8 mouse cellular contexts compared by ENCODE assay signal in the genomic region with DNA sequence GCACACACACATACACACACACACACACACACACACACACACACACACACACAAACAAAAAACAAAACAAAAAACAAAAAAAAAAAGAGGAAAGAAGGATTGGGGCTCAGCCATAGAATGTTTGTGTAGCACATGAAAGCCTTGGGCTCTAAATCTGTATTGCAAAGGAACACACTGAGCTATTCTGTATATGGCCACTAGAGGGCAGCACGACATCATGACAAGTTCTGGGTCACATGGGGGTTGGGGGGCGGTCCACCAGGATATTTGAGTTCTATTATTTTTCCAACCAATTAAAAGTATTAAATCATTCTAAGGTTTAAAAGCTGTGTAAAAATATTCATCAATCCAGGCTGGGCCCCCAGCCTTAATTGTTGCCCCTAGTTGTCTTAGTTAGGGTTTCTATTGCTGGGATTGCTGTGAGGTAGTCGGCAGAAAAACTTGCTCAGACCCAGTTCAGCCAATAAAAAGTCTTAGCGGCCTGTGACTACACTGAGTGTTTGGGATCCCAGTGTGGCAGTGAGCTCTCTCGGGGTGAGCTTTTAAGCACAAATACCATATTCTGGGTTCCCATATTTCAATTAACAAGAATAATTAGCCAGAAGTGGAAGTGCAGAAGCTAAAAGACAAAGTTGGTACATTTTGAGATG. TPM values are rescaled to one million over a fixed set of nuclear protein-coding genes. Genes with fewer than 3 reads are reported as not detected.
A peak's percentile ranks its signal among the peaks of the same experiment; 100 is the strongest.
DNase-seq lines count a peak whose midpoint lies in the region; ATAC-seq and TF ChIP-seq lines count a peak whose summit lies in the region.

No protein-coding gene starts in this region.

- no peak for ATAC-seq in embryonic facial prominence, embryonic 11.5 days (replicated peaks; ENCODE audit: insufficient number of reproducible peaks, low FRiP score, low TSS enrichment, low read depth)
- peak; percentile 65; the same call in 1 of the 2 replicates for ATAC-seq in kidney, postnatal 0 days (replicated peaks; ENCODE audit: low FRiP score, low read depth)
- ATAC-seq in liver, embryonic 11.5 days (replicated peaks; ENCODE audit: low FRiP score) = peak; percentile 22; the same call in 1 of the 2 replicates
- ATAC-seq in neural tube, embryonic 14.5 days (ENCODE audit: low read depth) = peak; percentile 60; the same call in 1 of the 2 replicates

- peak; percentile 49 for DNase-seq in CD4-positive helper T cell, adult 2 months (ENCODE audit: low read depth, low spot score)
- peak; percentile 51 for DNase-seq in adrenal gland, adult 8-10 months
- peak; percentile 88 for DNase-seq in embryonic facial prominence, embryonic 11.5 days (ENCODE audit: low spot score)
- peak; percentile 78 for DNase-seq in heart, adult 8-10 months (ENCODE audit: low spot score)
- peak; percentile 89 for DNase-seq in kidney, postnatal 0 days (ENCODE audit: low spot score)
- DNase-seq in liver, embryonic 11.5 days (ENCODE audit: low spot score) = peak; percentile 56
- peak; percentile 57 for DNase-seq in testis, postnatal 14 days (ENCODE audit: low spot score)

- H3K4me3 ChIP-seq in embryonic facial prominence, embryonic 11.5 days (ENCODE audit: low read depth, low read length) = no peak overlapping the region
- H3K4me3 ChIP-seq in kidney, postnatal 0 days (replicated peaks; ENCODE audit: low read depth, low read length) = no peak overlapping the region
- no peak overlapping the region for H3K4me3 ChIP-seq in liver, embryonic 11.5 days (ENCODE audit: low read depth, low read length)
- no peak overlapping the region for H3K4me3 ChIP-seq in neural tube, embryonic 14.5 days (ENCODE audit: low read depth, low read length)

- TF ChIP-seq CTCF in kidney, postnatal 0 days (IDR thresholded peaks at IDR 0.05; ENCODE audit: low read depth) = peak; percentile 97

- no peak overlapping the region for H3K9ac ChIP-seq in embryonic facial prominence, embryonic 11.5 days (replicated peaks; ENCODE audit: low read length)
- H3K9ac ChIP-seq in kidney, postnatal 0 days (ENCODE audit: low read depth, low read length) = no peak overlapping the region
- H3K9ac ChIP-seq in liver, embryonic 11.5 days (ENCODE audit: low read depth, low read length) = no peak overlapping the region
- H3K9ac ChIP-seq in neural tube, embryonic 14.5 days (replicated peaks; ENCODE audit: low read depth, low read length) = no peak overlapping the region

- no peak overlapping the region for H3K27ac ChIP-seq in embryonic facial prominence, embryonic 11.5 days (replicated peaks; ENCODE audit: low read depth, low read length)
- no peak overlapping the region for H3K27ac ChIP-seq in kidney, postnatal 0 days
- H3K27ac ChIP-seq in liver, embryonic 11.5 days (ENCODE audit: low read depth, low read length) = no peak overlapping the region
- no peak overlapping the region for H3K27ac ChIP-seq in neural tube, embryonic 14.5 days (ENCODE audit: low read depth, low read length)

- H3K4me1 ChIP-seq in embryonic facial prominence, embryonic 11.5 days (ENCODE audit: control insufficient read depth, insufficient read depth, low read length) = no peaks in the 10 kb centered on the region
- no peaks in the 10 kb centered on the region for H3K4me1 ChIP-seq in kidney, postnatal 0 days (replicated peaks; ENCODE audit: insufficient read depth, low read length)
- H3K4me1 ChIP-seq in liver, embryonic 11.5 days (replicated peaks; ENCODE audit: control insufficient read depth, insufficient read depth, low read length) = no peaks in the 10 kb centered on the region
- H3K4me1 ChIP-seq in neural tube, embryonic 14.5 days (ENCODE audit: control insufficient read depth, insufficient read depth, low read length) = no peaks in the 10 kb centered on the region

- no peaks in the 10 kb centered on the region for H3K36me3 ChIP-seq in embryonic facial prominence, embryonic 11.5 days (replicated peaks; ENCODE audit: control insufficient read depth, insufficient read depth, low read depth, low read length)
- H3K36me3 ChIP-seq in kidney, postnatal 0 days (ENCODE audit: insufficient read depth, low read length) = no peaks in the 10 kb centered on the region
- no peaks in the 10 kb centered on the region for H3K36me3 ChIP-seq in liver, embryonic 11.5 days (ENCODE audit: control insufficient read depth, insufficient read depth, low read length)
- H3K36me3 ChIP-seq in neural tube, embryonic 14.5 days (ENCODE audit: control insufficient read depth, insufficient read depth, low read length) = no peaks in the 10 kb centered on the region

- H3K4me2 ChIP-seq in embryonic facial prominence, embryonic 11.5 days (ENCODE audit: low read depth, low read length) = no peak overlapping the region
- H3K4me2 ChIP-seq in kidney, postnatal 0 days (ENCODE audit: low read length) = peak overlapping the region; percentile 19; the same call in 1 of the 2 replicates
- no peak overlapping the region; the same call in 1 of the 2 replicates for H3K4me2 ChIP-seq in liver, embryonic 11.5 days
- H3K4me2 ChIP-seq in neural tube, embryonic 14.5 days (ENCODE audit: low read depth, low read length) = peak overlapping the region; percentile 6; the same call in 1 of the 2 replicates

- H3K27me3 ChIP-seq in embryonic facial prominence, embryonic 11.5 days (ENCODE audit: control insufficient read depth, insufficient read depth, low read length) = no peaks in the 10 kb centered on the region
- H3K27me3 ChIP-seq in kidney, postnatal 0 days (ENCODE audit: insufficient read depth, low read length) = no peaks in the 10 kb centered on the region
- H3K27me3 ChIP-seq in liver, embryonic 11.5 days (replicated peaks; ENCODE audit: control insufficient read depth, insufficient read depth, low read length) = no peaks in the 10 kb centered on the region
- no peaks in the 10 kb centered on the region for H3K27me3 ChIP-seq in neural tube, embryonic 14.5 days (ENCODE audit: control insufficient read depth, insufficient read depth, low read length)

- WGBS in embryonic facial prominence, embryonic 11.5 days = 26% methylated on average over 5 of the region's 5 CpGs
- 10% methylated on average over 5 of the region's 5 CpGs for WGBS in kidney, postnatal 0 days
- 27% methylated on average over 5 of the region's 5 CpGs for WGBS in liver, embryonic 11.5 days
- WGBS in neural tube, embryonic 14.5 days = 14% methylated on average over 5 of the region's 5 CpGs

- no peaks in the 10 kb centered on the region for H3K9me3 ChIP-seq in embryonic facial prominence, embryonic 11.5 days (replicated peaks; ENCODE audit: control insufficient read depth, low read length)
- no peaks in the 10 kb centered on the region for H3K9me3 ChIP-seq in kidney, postnatal 0 days (replicated peaks; ENCODE audit: low read length)
- H3K9me3 ChIP-seq in liver, embryonic 11.5 days (ENCODE audit: control insufficient read depth, low read length) = no peaks in the 10 kb centered on the region
- no peaks in the 10 kb centered on the region for H3K9me3 ChIP-seq in neural tube, embryonic 14.5 days (ENCODE audit: control insufficient read depth, low read length)

RNA-seq across cellular contexts. Expression of a gene that starts 16.0 kb away (rescaled TPM):
- 1 to 10 TPM; 4.8 to 9.1 (median 7.1) TPM for total RNA-seq in adrenal gland, adult 8-10 months (2022)
- polyA plus RNA-seq in embryonic facial prominence, embryonic 11.5 days (2014; fragmentation: Nextera tagmentation; extraction: Ambion mirVana) = 3.3 and 3.6 TPM in 2 replicates
- total RNA-seq in heart, adult 8-10 months (2022) = 1 to 10 TPM; 6.2 to 9.7 (median 7.1) TPM
- 7.1 and 7.3 TPM in 2 replicates for polyA plus RNA-seq in kidney, postnatal 0 days (2015; fragmentation: Nextera tagmentation; extraction: Ambion mirVana)
- 2.1 and 2.2 TPM in 2 replicates for polyA plus RNA-seq in liver, embryonic 11.5 days (2014; fragmentation: Nextera tagmentation; extraction: Ambion mirVana)
- polyA plus RNA-seq in neural tube, embryonic 14.5 days (2014; fragmentation: Nextera tagmentation; extraction: Ambion mirVana) = 6.1 and 7.9 TPM in 2 replicates

Comparison
In these comparisons a context has a peak if more than half of its experiments do, and no peak if none do; other contexts are left out.
1. H3K4me2 ChIP-seq: peak in kidney, postnatal 0 days (single experiment) and neural tube, embryonic 14.5 days (single experiment); none in embryonic facial prominence, embryonic 11.5 days (single experiment) and liver, embryonic 11.5 days (single experiment).
2. Peak in every context shown above with its lines, with median percentiles within 50 percentile points of each other: DNase-seq.